Mouse (Mus musculus) adrenal gland, postnatal 14 days (tissue): ENCODE data around the gene Spns1. TPM values are rescaled to one million over a fixed set of nuclear protein-coding genes. Genes with fewer than 3 reads are reported as not detected.
"Not testable (repeated sequence)": the region's sequence is repeated elsewhere in the genome, so short reads cannot be mapped to it uniquely, and the experiment has no call there.

Experiments
- DNase-seq: peaks from one replicate; pipeline ENCODE4 v3.0.0; 2021; ENCODE audit warnings: mixed read lengths
- microRNA-seq, 2 experiments: library from miRNA; unstranded; fragments of <30 nt; microRNA quantifications; one replicate each; pipeline ENCODE4 v1.2.0; 2021
- total RNA-seq: library from RNA; stranded (reverse); gene quantifications from 2 replicates; pipeline ENCODE4 v1.2.3, GENCODE M21; 2021

The Spns1 gene
- total RNA-seq, 1 experiment from 2014 or later = 38.7 TPM

- no peak for DNase-seq
Observed at GRCm38 (mm10) chr7:126339521-126339971, 37.7 kb downstream of the Spns1 start.

GRCm38 (mm10) chr7:126338906-126339305 is 38.3 kb downstream of the Spns1 start:
- no peak for DNase-seq

GRCm38 (mm10) chr7:126335556-126335955 is 41.7 kb downstream of the Spns1 start:
- no peak for DNase-seq

DNA sequence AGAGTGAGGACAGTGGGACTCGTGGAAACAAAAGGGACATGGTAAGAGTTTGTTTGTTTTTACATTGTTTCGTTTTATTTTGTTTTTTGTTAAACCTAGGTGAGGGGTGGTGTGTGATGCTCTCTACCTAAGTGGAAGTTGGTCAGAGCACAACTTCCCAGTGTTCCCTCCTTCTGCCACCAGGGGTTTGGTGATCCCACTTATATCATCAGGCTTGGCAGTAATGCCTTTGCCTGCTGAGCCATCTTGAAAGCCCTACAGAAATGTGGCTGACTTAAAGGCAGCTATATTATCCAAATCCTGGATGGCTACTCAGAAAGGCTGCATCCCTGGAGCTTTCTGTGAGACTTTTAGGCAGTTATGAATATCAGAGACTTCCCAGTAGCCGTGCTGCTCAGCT is 44.6 kb downstream of the Spns1 start:
- DNase-seq = no peak

GRCm38 (mm10) chr7:126330693-126331092 is 46.6 kb downstream of the Spns1 start:
- DNase-seq = no peak

DNA sequence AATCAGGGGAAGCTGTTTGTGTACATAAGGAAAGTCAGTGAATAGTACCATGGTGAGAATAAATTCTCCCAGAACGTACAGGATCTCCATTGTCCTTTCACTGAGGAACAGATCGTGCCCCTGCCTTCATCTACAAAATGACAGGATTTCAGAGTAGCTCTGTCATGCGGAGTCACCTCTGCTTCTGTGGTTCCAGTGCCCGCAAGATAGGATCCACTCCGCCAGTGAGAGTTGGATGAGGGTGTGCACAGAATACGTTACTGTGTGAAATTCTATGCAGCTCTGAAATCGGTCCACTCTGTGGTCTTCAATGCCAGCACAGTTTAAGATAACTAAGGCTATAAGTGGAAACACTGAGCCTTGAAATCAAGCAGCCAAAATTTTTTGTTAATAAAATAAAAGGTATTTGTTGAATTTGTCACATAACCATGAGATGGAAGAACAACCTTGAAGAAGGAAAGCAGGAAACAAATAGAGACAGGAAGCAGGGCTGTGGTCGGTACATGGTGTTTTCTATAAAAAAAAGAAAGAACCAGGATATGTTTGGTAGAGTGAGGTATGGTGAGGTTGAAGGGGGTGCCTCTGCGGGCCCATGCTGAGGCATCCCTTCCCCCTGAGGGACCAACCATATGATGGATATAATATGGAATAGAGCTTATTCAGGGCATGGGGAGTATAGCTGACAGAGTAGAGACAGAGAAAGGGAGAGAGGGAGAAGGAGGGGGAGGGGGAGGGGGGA is 47.2 kb downstream of the Spns1 start:
- no peak for DNase-seq

- not testable (repeated sequence) for DNase-seq
Observed at GRCm38 (mm10) chr7:126328848-126329247, 48.4 kb downstream of the Spns1 start.

DNA sequence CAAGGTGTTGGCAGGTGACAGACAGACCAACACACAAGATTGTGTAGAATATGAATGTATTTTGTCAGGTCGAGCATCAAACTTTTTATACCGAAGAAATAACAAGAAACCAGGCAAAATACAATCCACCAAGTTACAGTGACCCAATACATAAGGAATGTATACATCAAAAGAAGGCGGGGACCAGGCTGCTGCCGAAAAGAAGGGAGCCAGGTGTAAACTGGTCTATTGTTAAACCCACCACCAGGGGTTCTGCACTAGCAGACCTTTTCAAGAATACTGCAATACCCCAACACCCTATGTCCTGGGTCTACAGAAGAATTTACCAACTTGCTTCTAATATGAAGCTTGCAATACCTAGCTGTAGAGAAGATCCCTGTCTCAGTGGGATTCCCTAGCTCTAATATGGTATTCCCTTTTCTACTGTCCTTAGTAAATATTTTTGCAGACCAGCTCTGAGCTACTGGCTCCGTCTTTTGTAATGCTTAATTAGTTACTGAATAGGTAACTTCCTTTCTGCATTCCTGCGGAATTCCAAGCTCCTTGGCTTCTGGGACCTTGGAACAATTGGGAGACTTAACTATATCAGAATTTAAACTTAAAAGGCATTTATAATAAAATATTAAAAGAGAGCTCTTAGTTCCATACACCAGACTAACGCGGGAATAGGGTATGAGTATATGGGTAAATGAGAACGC is 51.5 kb downstream of the Spns1 start:
- DNase-seq = not testable (repeated sequence)

DNA sequence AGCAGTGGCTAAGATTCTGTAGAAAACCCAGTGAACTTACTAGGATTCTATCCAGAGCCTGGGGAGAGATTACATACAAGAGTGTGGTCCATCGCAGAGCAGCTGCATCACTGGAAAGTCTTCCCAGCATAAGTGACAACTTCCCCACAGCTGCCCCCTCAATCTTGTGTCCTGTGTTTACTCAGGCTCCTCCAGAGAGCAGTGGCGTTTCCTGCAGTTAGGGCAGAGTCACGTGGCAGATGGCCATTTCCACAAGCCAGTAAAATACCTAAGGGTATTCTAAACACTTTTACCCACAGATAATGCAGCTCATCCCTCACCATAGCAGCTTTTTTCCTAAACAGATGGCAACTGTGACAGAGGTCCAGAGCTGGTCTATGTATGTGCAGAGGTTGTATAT is 52.5 kb downstream of the Spns1 start:
- DNase-seq = no peak

GRCm38 (mm10) chr7:126323729-126324128 is 53.5 kb downstream of the Spns1 start:
- DNase-seq = peak; percentile 85

Small RNAs within 50 kb of the gene (microRNA-seq; reads per million reads assigned to microRNA genes)
- 0 reads per million in 2 experiments for gene Mir7058

Other genes with a start within 250 kb of the Spns1 start
- gene Xpo6, start 176.9 kb downstream of the Spns1 start, total RNA-seq = 77.8 and 97.1 TPM in 2 replicates
- 45.1 and 50.2 TPM in 2 replicates for gene Sbk1, start 104.8 kb downstream of the Spns1 start, total RNA-seq
- gene Lat, start 7.9 kb downstream of the Spns1 start, total RNA-seq = 1.1 and 14.1 TPM in 2 replicates
- 7.1 and 8.4 TPM in 2 replicates for gene Nfatc2ip, start 19.3 kb upstream of the Spns1 start, total RNA-seq
- 2.7 and 19.9 TPM in 2 replicates for gene Cd19, start 37.4 kb upstream of the Spns1 start, total RNA-seq
- gene Rabep2, start 51.3 kb upstream of the Spns1 start, total RNA-seq = 35.7 and 45.2 TPM in 2 replicates
- 0.33 and 0.68 TPM in 2 replicates for gene Atp2a1, start 85.7 kb upstream of the Spns1 start, total RNA-seq
- 52.3 and 56.4 TPM in 2 replicates for gene Sh2b1, start 98.0 kb upstream of the Spns1 start, total RNA-seq
- gene Tufm, start 109.9 kb upstream of the Spns1 start, total RNA-seq = 221 and 223 TPM in 2 replicates
- gene Atxn2l, start 126.0 kb upstream of the Spns1 start, total RNA-seq = 90.3 and 96.7 TPM in 2 replicates
- gene Eif3c, start 189.0 kb upstream of the Spns1 start, total RNA-seq = 241 and 262 TPM in 2 replicates
- 2.9 and 3.5 TPM in 2 replicates for gene Apobr, start 207.5 kb upstream of the Spns1 start, total RNA-seq
- gene Cln3, start 208.4 kb upstream of the Spns1 start, total RNA-seq = 25.3 and 31.1 TPM in 2 replicates
- gene Il27, start 217.5 kb upstream of the Spns1 start, total RNA-seq = not detected in 2 replicates